Mouse (Mus musculus) heart, postnatal 14 days (tissue): ENCODE data around the gene Pabpn1. TPM values are rescaled to one million over a fixed set of nuclear protein-coding genes. Genes with fewer than 3 reads are reported as not detected.

Experiments used
- DNase-seq, 2 experiments: peaks; one replicate each; pipeline ENCODE4 v3.0.0; 2021 to 2022
- intact Hi-C: fragments of 180-260 bp; cut with DNase I; formaldehyde crosslinking; loops from one replicate; pipeline ENCODE4 v1.15.1; 2025
- total RNA-seq, 2 experiments: library from RNA; stranded (reverse); gene quantifications; 2 replicates each; pipeline ENCODE4 v1.2.3; 2021

The Pabpn1 gene
- total RNA-seq, 2 experiments from 2014 or later: 66.9 to 77.6 TPM

DNA sequence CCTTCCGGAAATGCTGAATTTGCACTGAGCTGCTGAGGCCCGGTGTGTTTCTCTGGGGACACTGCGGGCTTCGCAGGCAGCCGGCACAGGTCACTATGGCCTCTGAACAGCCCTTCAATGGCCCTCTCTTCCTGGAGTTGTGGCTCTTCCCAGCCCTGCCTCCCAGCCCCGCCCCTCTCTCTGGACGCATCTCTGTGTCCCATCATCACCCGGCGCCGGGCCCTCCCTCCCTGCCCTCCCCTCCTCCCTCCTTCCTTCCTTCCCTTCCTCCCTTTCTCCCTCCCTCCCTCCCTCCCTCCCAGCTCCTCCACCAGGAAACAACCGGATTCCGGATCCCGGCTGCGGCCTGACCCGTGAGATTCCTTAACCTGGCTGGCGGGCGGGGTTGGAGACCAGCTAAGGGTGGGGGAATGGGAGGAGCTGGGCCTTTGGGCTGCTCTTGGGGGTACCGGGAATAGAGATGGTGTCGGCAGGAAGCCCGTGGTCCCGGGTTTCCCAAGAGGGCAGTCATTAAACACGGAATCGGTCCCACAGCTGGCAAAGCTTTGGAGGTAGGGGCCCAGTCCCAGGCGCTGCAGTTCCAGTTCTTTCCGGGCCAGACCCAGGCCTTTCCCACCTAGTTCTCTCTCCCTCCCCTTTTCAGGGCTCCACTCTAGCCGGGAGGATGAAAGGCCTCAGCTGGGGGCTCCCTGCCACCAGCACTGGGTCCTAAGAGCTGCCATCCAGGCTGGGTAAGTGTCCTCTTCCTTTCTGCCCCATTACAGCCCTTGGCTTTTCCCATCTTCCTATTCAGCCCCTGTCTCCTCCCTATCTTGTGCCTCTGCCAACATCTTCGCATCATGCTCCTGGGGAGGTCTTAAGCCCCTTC is 8.9 kb upstream of the Pabpn1 start, which contains the start of the genes Bcl2l2 and Gm20521:
Bcl2l2 (plus strand) TSS at position 224 of the 868 bp plus-strand sequence.
Gm20521 (plus strand) TSS at position 288 of the 868 bp plus-strand sequence.
- intact Hi-C loops: no loop called here

DNA sequence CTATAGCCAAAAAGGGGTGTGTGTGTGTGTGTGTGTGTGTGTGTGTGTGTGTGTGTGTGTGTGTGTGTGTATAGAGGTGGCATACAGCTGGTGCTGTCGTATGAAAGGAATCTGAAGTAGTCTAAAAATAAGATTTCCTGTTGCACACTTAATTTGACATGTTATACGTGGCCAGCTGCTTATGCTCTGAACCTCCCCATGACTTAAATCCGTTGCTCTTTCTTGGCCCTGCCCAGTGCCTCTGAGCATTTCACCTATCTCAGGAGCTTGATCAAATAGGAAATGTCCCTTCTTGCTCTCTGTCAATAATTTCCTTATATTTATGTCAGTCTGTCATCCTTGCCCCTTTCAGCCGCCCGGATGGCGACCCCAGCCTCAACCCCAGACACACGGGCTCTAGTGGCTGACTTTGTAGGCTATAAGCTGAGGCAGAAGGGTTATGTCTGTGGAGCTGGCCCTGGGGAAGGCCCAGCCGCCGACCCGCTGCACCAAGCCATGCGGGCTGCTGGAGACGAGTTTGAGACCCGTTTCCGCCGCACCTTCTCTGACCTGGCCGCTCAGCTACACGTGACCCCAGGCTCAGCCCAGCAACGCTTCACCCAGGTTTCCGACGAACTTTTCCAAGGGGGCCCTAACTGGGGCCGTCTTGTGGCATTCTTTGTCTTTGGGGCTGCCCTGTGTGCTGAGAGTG is 8.1 kb upstream of the Pabpn1 start:
- no peak for DNase-seq
- intact Hi-C loops: no loop called here

More for the DNA sequence above, 8.9 kb upstream of the Pabpn1 start, which contains the start of the genes Bcl2l2 and Gm20521:
- DNase-seq: peak; percentile 82 to 87

DNA sequence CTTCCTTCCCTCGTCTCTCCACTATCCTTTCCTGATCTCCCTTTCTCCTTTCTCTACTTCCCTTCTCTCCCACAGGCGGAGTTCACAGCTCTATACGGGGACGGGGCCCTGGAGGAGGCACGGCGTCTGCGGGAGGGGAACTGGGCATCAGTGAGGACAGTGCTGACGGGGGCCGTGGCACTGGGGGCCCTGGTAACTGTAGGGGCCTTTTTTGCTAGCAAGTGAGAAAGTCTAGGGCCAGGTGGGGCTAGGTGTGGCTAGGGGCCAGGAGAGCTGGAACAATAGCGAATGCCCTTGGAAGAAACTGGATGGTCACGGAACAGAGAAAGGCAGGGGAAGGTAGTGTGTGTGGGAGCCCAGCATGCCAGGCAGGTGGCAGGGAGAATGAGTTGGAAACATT is 7.0 kb upstream of the Pabpn1 start:
- no peak for DNase-seq
- intact Hi-C loops: no loop called here

DNA sequence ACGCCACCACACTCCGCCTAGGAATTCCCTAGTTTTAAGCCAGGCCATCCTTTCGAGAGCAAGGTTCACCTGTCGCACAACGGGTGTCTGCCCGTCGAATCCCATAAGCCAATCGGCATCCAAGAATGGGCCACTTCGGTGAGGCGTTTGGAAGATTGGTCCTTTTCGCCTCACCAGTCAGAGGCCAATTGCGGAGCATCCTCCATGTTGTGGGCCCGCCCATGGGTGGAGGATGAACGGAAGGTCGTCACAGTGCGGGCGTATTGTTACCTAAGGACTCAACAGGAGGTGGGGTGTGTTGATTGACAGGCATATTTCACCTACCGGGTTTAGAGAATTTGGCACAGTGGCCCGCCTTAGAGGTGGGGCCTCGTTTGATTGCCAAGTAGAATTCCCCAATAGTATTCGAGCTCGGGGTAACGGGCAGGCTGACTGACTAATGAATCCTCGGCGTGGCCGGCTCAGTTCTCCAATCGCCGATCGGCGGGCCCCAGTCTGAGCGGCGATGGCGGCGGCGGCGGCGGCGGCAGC is 1.4 kb downstream of the Pabpn1 start:
- intact Hi-C loops: no loop called here
- peak; percentile 95 to 96 for DNase-seq

DNA sequence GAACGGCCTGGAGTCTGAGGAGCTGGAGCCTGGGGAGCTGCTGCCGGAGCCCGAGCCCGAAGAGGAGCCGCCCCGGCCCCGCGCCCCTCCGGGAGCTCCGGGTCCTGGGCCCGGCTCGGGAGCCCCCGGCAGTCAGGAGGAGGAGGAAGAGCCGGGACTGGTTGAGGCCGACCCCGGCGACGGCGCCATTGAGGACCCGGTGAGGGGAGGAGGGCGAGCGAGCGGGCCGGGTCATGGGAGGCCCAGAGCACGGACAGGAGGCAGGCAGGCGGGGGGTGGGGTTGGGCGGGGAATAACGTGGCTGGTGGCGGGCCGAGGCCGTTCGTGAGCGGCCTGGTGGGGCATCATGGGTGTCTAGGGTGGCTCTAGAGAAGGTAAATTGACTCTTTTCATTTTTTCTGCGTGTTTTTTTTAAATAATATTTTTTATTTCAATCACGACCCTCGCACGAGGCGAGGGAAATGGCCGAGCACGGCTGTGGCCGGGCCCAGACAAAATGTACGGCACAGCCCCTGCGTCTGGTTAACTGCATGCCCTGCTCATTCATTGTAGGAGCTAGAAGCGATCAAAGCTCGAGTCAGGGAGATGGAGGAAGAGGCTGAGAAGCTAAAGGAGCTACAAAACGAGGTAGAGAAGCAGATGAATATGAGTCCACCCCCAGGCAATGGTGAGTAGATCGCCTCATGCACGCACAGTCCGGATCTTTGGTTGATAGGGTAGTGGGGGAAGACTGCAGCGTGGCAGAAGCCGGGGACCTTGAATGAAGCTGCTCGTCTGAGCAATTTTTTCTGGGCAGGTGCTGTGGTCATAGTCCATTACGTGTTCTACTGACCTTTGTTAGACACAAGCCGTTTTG is 2.2 kb downstream of the Pabpn1 start:
- DNase-seq: peak; percentile 71 to 76
- intact Hi-C loops: no loop called here

GRCm38 (mm10) chr14:54897445-54897844 is 5.1 kb downstream of the Pabpn1 start:
- intact Hi-C loops: no loop called here
- DNase-seq: no peak

GRCm38 (mm10) chr14:54900383-54900782 is 8.1 kb downstream of the Pabpn1 start:
- intact Hi-C loops: loop anchor here (2.0 to 5.0 kb wide), 2 partner anchors 114 to 202 kb away; partner anchors contain the start of gene Ngdn
- peak; percentile 56 to 75 for DNase-seq

- DNase-seq: no peak
- intact Hi-C loops: loop anchor here (5.0 kb wide), 1 partner anchor 199 kb away; no protein-coding TSS in a partner anchor
Observed at GRCm38 (mm10) chr14:54903641-54904040, 11.3 kb downstream of the Pabpn1 start.

DNA sequence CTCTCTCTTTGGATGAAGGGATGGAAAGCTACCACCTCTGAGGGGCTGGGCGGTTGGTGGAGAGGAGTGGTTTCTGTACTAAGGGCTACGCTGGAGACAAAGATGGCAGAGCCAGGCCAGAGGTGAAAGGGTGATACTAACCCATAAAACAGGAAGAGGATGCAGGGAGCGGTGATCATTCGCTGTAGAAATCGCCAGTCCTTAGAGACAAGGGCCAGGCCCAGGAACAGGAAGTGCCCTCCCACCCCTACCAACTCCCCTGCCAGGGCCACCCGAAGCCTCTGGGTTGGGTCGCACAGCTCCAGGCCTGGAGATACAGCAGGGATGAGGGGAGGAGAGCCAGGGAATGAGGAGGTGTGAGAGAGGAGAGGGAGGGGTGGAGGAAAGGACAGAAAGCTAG is 16.4 kb downstream of the Pabpn1 start:
- no peak for DNase-seq
- intact Hi-C loops: no loop called here

- intact Hi-C loops: no loop called here
Observed at GRCm38 (mm10) chr14:54912109-54912850, 20.0 kb downstream of the Pabpn1 start.

GRCm38 (mm10) chr14:54912886-54913285 is 20.6 kb downstream of the Pabpn1 start, which contains the start of gene Slc22a17:
Gene Slc22a17 (minus strand): TSS chr14:54913132.
- intact Hi-C loops: no loop called here
- peak; percentile 68 to 70 for DNase-seq

More at GRCm38 (mm10) chr14:54912109-54912850, 20.0 kb downstream of the Pabpn1 start:
- peak in 1 of 2 experiments; percentile 23 for DNase-seq

GRCm38 (mm10) chr14:54913343-54913742 is 21.0 kb downstream of the Pabpn1 start:
- no peak for DNase-seq
- intact Hi-C loops: no loop called here

GRCm38 (mm10) chr14:54920076-54920685 is 27.9 kb downstream of the Pabpn1 start:
- no peak for DNase-seq
- intact Hi-C loops: no loop called here

DNA sequence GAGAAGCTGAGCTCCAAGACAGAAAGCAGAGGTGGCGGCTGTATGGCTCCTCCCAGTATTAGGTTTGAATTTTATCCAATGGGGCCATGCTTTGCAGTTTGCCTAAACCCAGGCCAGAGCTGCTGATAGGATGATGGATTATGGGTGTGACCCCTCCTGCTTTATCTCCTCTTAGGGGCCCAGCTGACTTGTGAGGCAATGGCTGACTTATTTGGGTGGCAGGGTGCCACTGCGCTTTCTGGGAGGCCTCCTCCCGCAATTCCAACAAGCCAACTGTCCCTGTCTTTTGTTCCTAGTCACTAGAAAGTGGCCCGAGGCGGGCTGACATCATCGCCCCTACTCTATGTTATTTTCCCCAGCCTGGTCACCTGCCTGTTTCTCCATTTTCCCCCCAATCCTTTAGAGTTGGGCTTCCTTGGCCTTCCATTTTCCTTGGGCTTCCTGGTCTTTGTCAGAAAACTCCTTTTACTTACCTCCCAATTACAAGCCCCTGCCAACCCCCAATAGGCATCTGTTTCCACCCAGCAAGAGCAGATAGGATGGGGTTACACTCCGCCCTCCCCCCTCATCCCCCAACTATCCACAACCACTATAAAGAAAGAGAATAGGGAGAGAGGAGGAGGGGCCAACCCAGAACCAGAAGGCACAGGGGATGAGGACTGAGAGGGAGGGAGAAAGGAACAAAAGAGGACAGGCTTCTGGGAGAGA is 32.5 kb downstream of the Pabpn1 start:
- DNase-seq: peak; percentile 69 to 70
- intact Hi-C loops: no loop called here

DNA sequence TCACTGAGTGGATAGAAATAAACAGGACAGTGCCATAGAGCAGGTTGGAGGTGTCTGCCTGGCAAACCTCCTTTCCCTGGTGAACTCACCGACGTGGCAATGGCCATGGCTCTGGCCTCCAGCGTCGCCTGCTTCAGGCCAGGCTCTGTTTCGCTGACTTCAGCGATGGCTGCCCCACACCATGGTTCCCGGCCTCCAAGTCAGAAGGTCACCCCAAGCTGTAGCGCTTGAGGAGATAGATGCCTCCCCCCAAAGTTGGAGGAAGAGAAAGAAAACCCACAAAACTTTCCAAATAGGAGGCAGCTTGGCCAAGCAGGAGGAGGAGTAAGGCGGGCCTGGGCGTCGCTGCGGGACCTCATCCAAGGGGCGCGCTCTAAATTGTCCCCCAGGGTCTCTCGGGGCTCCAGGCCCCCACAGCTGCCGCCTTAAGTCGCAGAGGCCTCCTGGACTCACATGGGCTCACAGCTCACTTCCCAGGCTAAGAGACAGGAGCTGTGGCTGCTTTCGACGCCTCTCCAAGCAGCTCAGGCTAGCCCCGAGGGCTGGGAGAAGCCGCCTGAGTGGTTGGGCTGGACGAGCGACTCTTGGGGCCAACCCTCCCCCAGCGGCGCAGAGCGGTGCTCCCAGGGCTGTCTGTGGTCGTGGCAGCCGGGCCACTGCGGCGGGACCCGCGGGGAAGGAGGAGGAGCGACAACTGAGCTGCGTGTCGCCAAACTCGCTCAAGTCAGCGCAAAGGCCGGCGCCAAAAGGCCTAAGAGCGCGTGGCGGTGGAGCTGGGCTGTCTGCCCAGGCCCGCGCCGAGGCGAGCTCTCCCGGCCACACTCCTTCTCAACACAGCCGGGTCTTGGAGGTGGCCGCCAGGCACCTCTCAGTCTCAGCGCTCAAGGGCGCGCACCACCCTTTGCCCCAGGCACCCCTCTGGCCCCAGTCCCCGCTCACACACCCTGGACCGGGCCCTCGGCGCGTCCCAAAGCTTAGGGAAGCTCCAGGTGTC is 33.3 kb downstream of the Pabpn1 start, which contains the start of gene Efs:
Efs (minus strand) TSS at position 778 of the 994 bp plus-strand sequence.
- peak; percentile 71 to 74 for DNase-seq
- intact Hi-C loops: no loop called here

DNA sequence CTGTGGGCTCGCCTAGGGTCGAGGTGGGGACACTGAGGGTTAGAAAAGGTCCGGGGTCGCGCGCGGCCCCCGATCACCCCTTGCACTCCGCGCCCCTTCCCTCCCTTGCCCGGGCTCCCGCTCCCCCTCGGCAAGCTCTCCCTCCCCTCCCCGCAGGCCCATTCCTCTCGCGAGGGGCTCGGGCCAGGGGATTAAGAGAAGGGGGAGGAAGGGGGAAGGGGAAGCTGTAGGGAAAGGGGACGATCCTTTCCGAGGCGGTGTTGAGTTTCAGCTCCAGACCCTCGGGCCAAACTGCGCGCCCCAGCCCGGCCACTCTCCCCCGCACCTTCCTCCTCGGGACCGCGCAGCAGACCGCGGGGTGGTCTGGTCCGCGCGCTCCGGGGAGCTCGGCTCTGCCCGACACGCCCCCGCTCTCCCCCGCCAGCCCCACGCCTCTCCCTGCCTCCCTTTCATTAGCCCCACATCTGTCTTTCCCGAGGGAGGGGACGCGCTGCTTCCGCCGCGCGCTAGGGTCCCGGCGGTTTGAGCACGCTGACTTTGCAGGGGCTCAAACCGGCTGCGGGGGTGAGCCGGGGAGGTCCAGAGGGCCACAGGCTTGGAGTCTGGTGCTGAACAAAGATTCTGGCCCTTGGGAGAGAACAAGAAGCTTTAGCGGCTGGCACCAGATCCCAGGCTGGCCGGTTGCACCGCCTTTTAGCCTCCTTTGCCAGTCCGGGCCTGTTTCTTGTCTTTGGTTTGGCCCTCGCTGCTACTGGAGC is 34.3 kb downstream of the Pabpn1 start:
- intact Hi-C loops: no loop called here
- peak; percentile 68 to 71 for DNase-seq
